Mouse (Mus musculus) heart, embryonic 15.5 days (tissue): Measurements from ENCODE around the gene Celsr2. TPM values are rescaled to one million over a fixed set of nuclear protein-coding genes. Genes with fewer than 3 reads are reported as not detected.

Experiments used
- ATAC-seq: fragments of 200-750 bp; cut with Nextera tagmentation; replicated peaks from 2 replicates; pipeline ENCODE4 v1.8.0; 2017; ENCODE audit warnings: low read depth, moderate TSS enrichment; ENCODE audit not compliant: insufficient number of reproducible peaks, insufficient read depth, low FRiP score
- H3K27ac ChIP-seq: fragments of 300-500 bp; sonication (generic); 2 replicates; pipeline ENCODE4 v1.5.1; 2015; ENCODE audit warnings: mild to moderate bottlenecking, inconsistent platforms
- H3K27me3 ChIP-seq: fragments of 300-500 bp; sonication (generic); 2 replicates; pipeline ENCODE4 v1.6.1; 2015; ENCODE audit warnings: inconsistent platforms
- H3K36me3 ChIP-seq: fragments of 300-500 bp; sonication (generic); 2 replicates; pipeline ENCODE4 v1.6.1; 2015; ENCODE audit warnings: mild to moderate bottlenecking, inconsistent platforms
- H3K4me1 ChIP-seq: fragments of 300-500 bp; sonication (generic); replicated peaks from 2 replicates; pipeline ENCODE4 v1.6.1; 2015; ENCODE audit warnings: inconsistent platforms
- H3K4me2 ChIP-seq: fragments of 300-500 bp; sonication (generic); 2 replicates; pipeline ENCODE4 v1.6.1; 2015; ENCODE audit warnings: inconsistent platforms, mild to moderate bottlenecking, moderate library complexity
- H3K4me3 ChIP-seq: fragments of 300-500 bp; sonication (generic); 2 replicates; pipeline ENCODE4 v1.5.1; 2015; ENCODE audit warnings: mild to moderate bottlenecking, inconsistent platforms
- H3K9ac ChIP-seq: fragments of 300-500 bp; sonication (generic); 2 replicates; pipeline ENCODE4 v1.6.1; 2015; ENCODE audit warnings: mild to moderate bottlenecking, inconsistent platforms
- H3K9me3 ChIP-seq: fragments of 300-500 bp; sonication (generic); replicated peaks from 2 replicates; pipeline ENCODE4 v1.6.1; 2016; ENCODE audit warnings: inconsistent platforms
- WGBS: fragments of 180-500 bp; shearing (Covaris S2); methylation state at CpG from one replicate; pipeline ENCODE4 v1.1.7; 2015; ENCODE audit warnings: mixed read lengths; 5-methylcytosine and 5-hydroxymethylcytosine counted together
- polyA plus RNA-seq: library from polyadenylated mRNA; unstranded; fragments of >200 nt; fragmentation: Nextera tagmentation; extraction: Ambion mirVana; gene quantifications from 2 replicates; pipeline ENCODE4 v1.2.1, GENCODE M21; 2015

The Celsr2 gene
- polyA plus RNA-seq, 1 experiment from 2014 or later: 2.4 TPM

DNA sequence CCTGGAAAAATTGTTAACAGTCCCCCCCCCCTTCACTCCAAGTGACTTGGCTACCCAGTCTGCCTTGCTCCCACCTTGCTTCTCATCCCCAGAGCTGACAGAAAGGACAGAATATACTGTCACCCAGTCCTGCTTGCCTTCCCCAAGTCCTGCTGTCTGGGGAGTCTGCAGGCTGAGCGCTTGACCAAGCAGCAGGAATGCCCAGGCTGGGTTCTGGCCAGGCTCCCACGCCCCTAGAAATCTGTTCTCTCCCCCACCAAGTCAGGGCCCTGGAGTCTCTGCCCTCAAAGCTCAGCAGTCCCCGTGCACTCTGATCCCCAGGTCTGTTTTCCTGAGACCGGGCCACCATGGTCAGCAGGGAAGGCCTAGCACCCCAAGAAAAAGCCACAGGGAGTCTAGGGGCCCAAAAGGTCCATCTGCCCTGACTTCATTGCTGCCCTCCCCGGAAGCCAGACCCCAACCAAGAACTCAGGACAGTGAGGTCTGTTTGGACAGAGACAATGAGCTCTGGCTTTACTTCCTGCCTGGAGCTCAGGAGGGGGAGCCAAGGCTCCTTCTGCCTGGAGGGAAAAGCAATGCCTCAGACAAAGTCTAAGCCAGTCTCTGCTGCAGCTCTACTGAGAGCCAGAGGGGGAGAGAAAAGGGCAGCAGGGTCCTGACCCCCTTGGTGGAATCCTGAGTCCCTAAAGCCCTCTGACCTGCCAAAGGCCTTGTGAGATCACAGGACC lies 4.2 kb downstream of the Celsr2 start:
- 60% methylated on average over 5 of the region's 5 CpGs for WGBS
- Histone ChIP-seq H3K9ac (0 out of 2 replicates have a peak overlapping the region, but pooled peaks have one; percentile 10), H3K36me3 (no peaks in the 10 kb centered on the region), H3K27me3 (peaks cover 10% of the 10 kb centered on the region), H3K27ac (peak overlapping the region; percentile 53), H3K4me2 (no peak overlapping the region), H3K4me3 (no peak overlapping the region), H3K9me3 (no peaks in the 10 kb centered on the region), H3K4me1 (peaks cover 20% of the 10 kb centered on the region)
- ATAC-seq: no peak

DNA sequence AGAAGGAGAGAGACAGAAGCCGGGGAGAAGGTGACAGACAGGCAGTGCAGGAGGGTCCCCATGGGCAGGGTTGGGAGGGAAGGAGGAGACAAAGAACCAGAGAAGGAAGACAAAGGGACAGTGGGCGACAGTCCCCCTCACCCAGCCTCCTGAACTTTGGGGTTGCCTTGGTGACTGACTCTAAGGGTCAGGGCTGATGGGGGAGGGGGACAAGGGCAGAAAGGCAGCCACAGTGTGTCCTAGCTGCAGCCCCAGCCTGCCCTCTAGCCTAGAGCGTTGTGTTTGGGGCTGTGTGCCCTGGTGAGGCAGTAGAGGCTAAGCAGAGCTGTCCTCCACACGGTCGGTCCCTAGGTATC lies 5.0 kb downstream of the Celsr2 start:
- WGBS: 41% methylated on average over 5 of the region's 5 CpGs
- Histone ChIP-seq H3K9ac (no peak overlapping the region), H3K27me3 (peaks cover 7% of the 10 kb centered on the region), H3K9me3 (no peaks in the 10 kb centered on the region), H3K4me3 (no peak overlapping the region), H3K36me3 (no peaks in the 10 kb centered on the region), H3K4me2 (no peak overlapping the region), H3K27ac (no peak overlapping the region), H3K4me1 (peaks cover 16% of the 10 kb centered on the region)
- ATAC-seq: no peak

DNA sequence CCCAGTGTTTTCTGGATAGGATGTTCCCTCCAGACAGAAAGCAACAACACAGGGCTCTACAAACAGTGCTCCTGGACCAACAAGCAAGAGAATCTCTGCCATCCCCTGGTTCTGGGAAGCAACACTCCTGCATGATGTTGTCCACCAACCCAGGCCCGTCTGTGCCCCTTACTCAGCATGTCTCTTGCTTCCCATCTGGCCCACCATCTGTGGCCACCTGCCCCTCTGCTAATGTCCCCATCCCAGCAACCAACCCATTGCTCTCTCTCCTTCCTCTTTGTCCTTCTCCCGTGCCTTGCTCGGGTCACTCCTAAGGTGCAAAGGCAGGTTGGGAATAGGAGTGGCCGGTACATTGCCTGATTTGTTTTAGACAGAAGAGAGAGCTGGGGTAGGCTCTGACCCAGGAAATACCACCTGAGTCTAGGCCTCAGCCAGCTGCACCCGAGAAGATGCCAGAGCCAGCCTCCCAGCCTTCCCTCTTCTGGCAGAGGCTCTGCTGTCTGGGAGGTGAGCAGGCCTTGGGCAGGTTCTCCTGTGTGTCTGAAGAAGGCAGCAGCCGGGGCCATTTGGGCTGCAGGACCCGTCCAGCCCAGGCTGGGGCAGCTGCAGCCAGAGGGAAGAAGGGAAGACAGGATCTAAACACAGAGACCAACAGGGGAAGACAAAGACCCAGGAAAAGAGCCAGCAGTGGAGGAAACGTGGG lies 5.5 kb downstream of the Celsr2 start:
- WGBS: 67% methylated on average over 8 of the region's 8 CpGs
- H3K4me3 ChIP-seq: no peak overlapping the region
- H3K27ac ChIP-seq: no peak overlapping the region
- no peaks in the 10 kb centered on the region for H3K9me3 ChIP-seq
- no peak overlapping the region for H3K4me2 ChIP-seq
- ATAC-seq: no peak
- H3K36me3 ChIP-seq: no peaks in the 10 kb centered on the region
- H3K9ac ChIP-seq: no peak overlapping the region
- peaks cover 11% of the 10 kb centered on the region; the same call in 1 of the 2 replicates for H3K4me1 ChIP-seq
- peaks cover 5% of the 10 kb centered on the region for H3K27me3 ChIP-seq

DNA sequence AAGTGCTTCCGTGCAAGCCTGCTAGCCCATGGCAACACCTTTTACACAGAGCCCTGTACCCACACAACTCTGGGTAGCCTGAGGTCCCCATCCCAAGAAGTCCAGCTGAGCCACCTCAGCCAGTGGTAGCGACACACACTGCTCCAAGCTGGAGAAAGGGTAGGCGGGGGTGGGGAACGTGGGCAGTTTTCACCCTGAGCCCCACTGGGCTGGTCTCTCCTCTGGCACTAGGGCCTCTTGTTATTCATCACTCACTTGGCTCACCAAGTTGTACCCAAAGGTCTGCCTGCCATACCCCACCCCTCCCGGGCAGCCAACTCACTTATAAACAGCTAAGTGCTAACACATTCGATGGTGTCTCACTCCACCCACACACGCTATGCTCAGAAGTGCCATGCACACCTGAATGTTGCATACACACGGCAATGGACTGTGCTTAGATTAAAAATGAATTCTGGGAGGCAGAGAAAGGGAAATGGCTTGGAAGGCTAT lies 6.8 kb downstream of the Celsr2 start:
- Histone ChIP-seq H3K4me2 (no peak overlapping the region), H3K36me3 (no peaks in the 10 kb centered on the region), H3K27ac (no peak overlapping the region), H3K4me1 (peaks cover 11% of the 10 kb centered on the region; the same call in 1 of the 2 replicates), H3K9ac (no peak overlapping the region), H3K4me3 (no peak overlapping the region), H3K27me3 (no peaks in the 10 kb centered on the region), H3K9me3 (no peaks in the 10 kb centered on the region)
- 84% methylated on average over 8 of the region's 8 CpGs for whole genome bisulfite sequencing
- no peak for ATAC-seq

DNA sequence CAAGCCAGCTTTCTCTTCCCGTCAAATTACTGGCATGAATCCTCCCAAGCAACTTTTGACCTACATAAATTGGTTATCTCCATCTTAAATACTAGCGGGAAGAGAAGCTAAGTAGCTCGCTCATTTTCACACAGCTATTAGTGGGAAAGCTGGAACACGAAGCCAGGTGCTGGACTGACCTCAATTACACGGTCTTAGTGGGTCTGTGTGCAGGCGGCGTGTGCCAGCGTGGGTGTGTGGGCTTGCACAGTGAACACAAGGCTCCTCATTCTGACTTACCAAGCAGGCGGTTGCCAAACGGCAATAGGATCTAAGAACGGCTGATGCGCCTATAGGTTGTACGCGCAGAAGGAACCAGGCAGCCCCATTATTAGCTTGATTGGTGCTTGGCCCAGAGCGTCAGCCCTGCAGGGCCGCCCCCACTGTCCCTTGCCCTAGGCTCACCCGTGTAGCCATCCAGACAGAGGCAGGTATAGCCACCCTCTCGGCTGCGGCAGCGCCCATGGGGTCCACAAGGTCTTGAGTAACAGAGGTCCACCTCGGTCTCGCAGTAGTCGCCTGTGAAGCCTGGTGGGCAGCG lies 9.0 kb downstream of the Celsr2 start:
- Histone ChIP-seq H3K36me3 (no peaks in the 10 kb centered on the region), H3K4me2 (no peak overlapping the region), H3K4me1 (peaks cover 11% of the 10 kb centered on the region; the same call in 1 of the 2 replicates), H3K27ac (no peak overlapping the region), H3K4me3 (no peak overlapping the region), H3K9me3 (no peaks in the 10 kb centered on the region), H3K27me3 (peaks cover 7% of the 10 kb centered on the region), H3K9ac (no peak overlapping the region)
- WGBS: 85% methylated on average over 24 of the region's 24 CpGs
- ATAC-seq: no peak

DNA sequence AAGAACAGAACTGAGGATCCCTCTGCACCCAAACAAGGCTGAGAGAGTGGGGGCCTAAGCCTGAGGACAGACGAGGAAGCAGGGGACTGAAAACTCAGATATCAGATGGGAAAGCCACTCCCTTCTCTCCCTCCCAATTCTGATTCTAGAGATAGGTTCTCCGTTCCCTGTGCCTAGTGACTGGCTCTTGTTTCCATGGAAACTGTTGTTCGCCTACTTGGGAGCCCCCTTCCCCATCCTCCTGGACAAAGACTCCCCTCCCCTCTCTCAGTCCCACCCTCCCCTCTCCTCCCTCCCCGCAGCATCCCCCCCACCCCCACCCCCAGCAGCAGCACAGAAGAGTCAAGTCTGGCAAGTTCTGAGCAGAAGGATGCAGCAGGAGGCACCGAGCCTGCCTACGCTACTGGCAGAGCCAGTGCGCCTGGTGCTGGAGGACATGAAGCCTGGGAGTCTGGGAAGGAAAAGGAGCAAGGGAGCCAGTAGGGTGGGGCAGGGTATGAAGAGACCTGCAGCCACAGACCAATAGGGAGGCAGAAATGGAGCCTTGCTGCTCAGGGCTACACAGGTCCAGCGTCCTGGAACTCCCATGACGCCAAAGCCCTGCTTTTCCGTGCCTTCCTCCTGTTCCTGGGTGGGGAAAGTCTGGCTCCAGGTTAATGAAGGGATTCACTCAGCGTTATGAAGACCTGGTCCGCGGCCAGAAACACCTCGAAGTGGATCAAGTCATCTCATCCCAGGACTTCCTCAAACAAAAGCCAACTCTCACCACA lies 9.6 kb downstream of the Celsr2 start:
- Histone ChIP-seq H3K27ac (no peak overlapping the region), H3K9me3 (no peaks in the 10 kb centered on the region), H3K27me3 (peaks cover 7% of the 10 kb centered on the region), H3K4me1 (peaks cover 7% of the 10 kb centered on the region; the same call in 1 of the 2 replicates), H3K4me3 (no peak overlapping the region), H3K4me2 (no peak overlapping the region), H3K36me3 (no peaks in the 10 kb centered on the region), H3K9ac (no peak overlapping the region)
- 43% methylated on average over 14 of the region's 14 CpGs for WGBS
- ATAC-seq: no peak

DNA sequence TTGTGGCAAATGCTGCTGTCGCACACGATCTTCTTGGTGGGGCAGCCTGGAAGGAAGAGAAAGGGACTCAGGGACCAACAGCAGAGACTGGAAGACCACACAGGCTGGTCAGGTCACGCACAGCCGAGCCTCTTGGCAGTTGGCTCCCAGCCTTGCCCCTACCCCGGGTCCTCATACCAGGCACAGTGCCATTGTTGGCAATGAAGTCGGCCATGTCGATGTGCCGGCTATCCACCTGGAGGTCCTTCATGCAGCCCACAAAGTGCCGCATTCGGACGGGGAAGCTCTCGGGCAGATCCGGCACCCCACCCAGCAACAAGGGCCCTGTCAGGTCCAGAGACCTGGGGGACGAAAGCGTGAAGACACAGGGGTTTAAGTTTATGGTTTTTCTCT lies 12.8 kb downstream of the Celsr2 start:
- H3K27me3 ChIP-seq: peaks cover 7% of the 10 kb centered on the region

DNA sequence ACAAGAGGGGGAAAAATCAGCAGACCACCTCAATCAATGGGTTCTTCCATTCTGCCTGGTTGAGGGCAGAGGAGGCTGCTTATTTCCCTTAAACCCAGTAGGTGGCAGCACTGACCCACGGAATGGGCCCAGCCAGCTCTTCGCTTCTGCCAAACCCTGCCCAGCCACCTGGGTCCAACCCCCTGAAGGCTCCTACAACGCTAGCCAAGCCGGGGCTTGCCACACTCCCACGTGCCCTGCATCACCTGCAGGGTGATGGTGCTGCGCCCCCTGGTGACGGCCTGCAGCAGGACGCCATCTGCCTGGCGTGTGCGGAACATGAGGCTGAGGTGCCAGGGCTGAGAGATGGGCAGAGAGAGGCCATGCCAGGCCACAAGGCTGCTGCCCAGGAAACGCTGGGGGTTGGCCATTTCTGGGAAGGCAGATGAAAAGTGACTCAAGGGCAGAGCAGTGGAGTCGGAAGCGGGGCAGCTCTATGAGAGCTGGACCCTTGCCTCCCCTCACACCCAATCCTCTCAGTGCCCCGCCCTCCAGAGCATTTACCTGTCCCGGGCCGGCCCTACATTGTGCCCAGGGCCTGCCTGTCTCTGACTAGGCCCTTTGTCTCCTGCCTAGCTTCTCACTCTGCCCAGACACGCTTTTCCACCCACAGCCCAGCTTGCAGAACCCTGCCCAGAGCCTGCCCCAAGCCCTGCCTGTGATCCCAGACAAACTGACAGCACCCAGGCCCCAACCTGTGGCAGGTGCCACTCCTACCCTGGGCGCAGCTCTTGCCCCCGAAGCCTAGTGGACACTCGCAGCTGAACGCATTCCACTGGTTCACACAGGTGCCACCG lies 13.4 kb downstream of the Celsr2 start:
- peak; percentile 93 for ATAC-seq
- H3K4me2 ChIP-seq: peak overlapping the region; percentile 48
- peaks cover 7% of the 10 kb centered on the region; the same call in 1 of the 2 replicates for H3K4me1 ChIP-seq
- H3K27me3 ChIP-seq: peaks cover 7% of the 10 kb centered on the region
- no peaks in the 10 kb centered on the region for H3K36me3 ChIP-seq
- no peak overlapping the region for H3K9ac ChIP-seq
- no peak overlapping the region for H3K4me3 ChIP-seq
- no peak overlapping the region for H3K27ac ChIP-seq
- H3K9me3 ChIP-seq: no peaks in the 10 kb centered on the region
- 34% methylated on average over 22 of the region's 22 CpGs for WGBS

More for the DNA sequence above, 12.8 kb downstream of the Celsr2 start:
- ATAC-seq: no peak
- Histone ChIP-seq H3K4me2 (no peak overlapping the region), H3K9ac (no peak overlapping the region), H3K4me1 (peaks cover 7% of the 10 kb centered on the region; the same call in 1 of the 2 replicates), H3K9me3 (no peaks in the 10 kb centered on the region), H3K36me3 (no peaks in the 10 kb centered on the region), H3K27ac (no peak overlapping the region), H3K4me3 (no peak overlapping the region)
- WGBS: 90% methylated on average over 15 of the region's 15 CpGs

DNA sequence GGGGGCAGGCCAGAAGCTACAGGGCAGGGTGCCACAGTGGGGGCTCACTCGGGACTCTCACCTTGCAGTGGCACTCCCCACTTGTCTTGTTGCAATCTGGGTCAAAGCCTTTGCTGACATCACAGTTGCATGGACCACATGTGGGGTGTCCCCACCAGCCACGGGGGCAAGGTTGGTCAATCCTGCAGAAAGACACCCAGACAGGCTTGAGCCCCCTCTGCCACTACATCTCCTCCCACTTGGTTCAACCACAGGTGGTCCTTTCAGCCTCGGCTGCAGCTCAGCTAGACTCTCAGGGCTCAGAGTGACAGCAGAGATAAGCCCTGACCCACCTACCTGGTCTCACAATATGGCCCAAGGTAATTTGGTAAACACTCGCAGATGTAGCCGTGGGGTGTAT lies 14.9 kb downstream of the Celsr2 start:
- no peak overlapping the region for H3K4me3 ChIP-seq
- H3K27me3 ChIP-seq: peaks cover 7% of the 10 kb centered on the region
- WGBS: 73% methylated on average over 5 of the region's 5 CpGs
- H3K36me3 ChIP-seq: no peaks in the 10 kb centered on the region
- no peak overlapping the region for H3K9ac ChIP-seq
- ATAC-seq: no peak
- H3K4me2 ChIP-seq: no peak overlapping the region
- peaks cover 7% of the 10 kb centered on the region; the same call in 1 of the 2 replicates for H3K4me1 ChIP-seq
- no peak overlapping the region for H3K27ac ChIP-seq
- H3K9me3 ChIP-seq: no peaks in the 10 kb centered on the region

DNA sequence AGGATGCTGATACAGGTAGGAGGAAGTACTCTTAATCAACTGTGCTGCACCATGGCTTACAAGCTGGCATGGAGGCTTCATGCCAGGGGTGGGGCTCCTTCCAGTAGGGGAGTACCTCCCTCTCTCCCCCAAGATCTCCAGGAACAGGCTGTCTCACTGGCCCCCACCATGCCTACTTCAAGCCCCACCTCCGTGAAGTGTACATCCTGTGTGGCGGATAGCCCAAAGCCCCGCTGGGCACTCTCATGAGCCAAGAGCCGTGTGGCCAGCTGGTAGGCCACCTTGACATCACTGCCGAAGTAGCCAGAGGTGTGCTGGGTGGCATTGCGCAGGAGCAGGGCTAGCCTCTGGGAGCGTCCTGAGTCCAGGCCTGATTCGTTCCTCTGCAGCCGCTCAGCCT lies 17.1 kb downstream of the Celsr2 start:
- H3K4me2 ChIP-seq: no peak overlapping the region
- WGBS: 87% methylated on average over 9 of the region's 9 CpGs
- H3K9me3 ChIP-seq: no peaks in the 10 kb centered on the region
- H3K4me3 ChIP-seq: no peak overlapping the region
- H3K27ac ChIP-seq: no peak overlapping the region
- H3K9ac ChIP-seq: no peak overlapping the region
- no peak for ATAC-seq
- peaks cover 6% of the 10 kb centered on the region for H3K27me3 ChIP-seq
- peaks cover 7% of the 10 kb centered on the region; the same call in 1 of the 2 replicates for H3K4me1 ChIP-seq
- no peaks in the 10 kb centered on the region for H3K36me3 ChIP-seq
